Mouse (Mus musculus): ENCODE measurements at regions not wholly inside any gene's neighbourhood (a gene's known extent, or its start where the extent isn't known, plus 50 kb on each side); places are given as distances from the start of the nearest gene placed in this dataset.

GRCm38 (mm10) chr15:65347277-65347676 is 332.6 kb upstream of the Gm21961 start:
- Histone ChIP-seq H3K4me1 (ENCODE audit: control insufficient read depth, insufficient read depth, low read length) (no peaks in the 10 kb centered on the region), H3K27me3 (ENCODE audit: control insufficient read depth, insufficient read depth, low read length) (no peaks in the 10 kb centered on the region), H3K4me2 (no peak overlapping the region), H3K27ac (ENCODE audit: low read depth, low read length) (no peak overlapping the region), H3K9ac (ENCODE audit: low read depth, low read length) (no peak overlapping the region), H3K9me3 (replicated peaks; ENCODE audit: control insufficient read depth, low read length) (no peaks in the 10 kb centered on the region), H3K36me3 (ENCODE audit: control insufficient read depth, insufficient read depth, low read length) (no peaks in the 10 kb centered on the region), H3K4me3 (ENCODE audit: low read depth, low read length) (no peak overlapping the region)
- no peak for ATAC-seq (replicated peaks; ENCODE audit: insufficient number of reproducible peaks, low FRiP score, low TSS enrichment)
- 83% methylated on average over 3 of the region's 3 CpGs for WGBS (ENCODE audit: insufficient replicate concordance)

GRCm38 (mm10) chr15:65342501-65342900 is 327.8 kb upstream of the Gm21961 start:
- Histone ChIP-seq H3K4me1 (ENCODE audit: control insufficient read depth, insufficient read depth, low read length) (no peaks in the 10 kb centered on the region), H3K27me3 (ENCODE audit: control insufficient read depth, insufficient read depth, low read length) (no peaks in the 10 kb centered on the region), H3K27ac (ENCODE audit: low read depth, low read length) (no peak overlapping the region), H3K36me3 (ENCODE audit: control insufficient read depth, insufficient read depth, low read length) (no peaks in the 10 kb centered on the region), H3K9me3 (replicated peaks; ENCODE audit: control insufficient read depth, low read length) (no peaks in the 10 kb centered on the region), H3K4me2 (no peak overlapping the region), H3K4me3 (ENCODE audit: low read depth, low read length) (no peak overlapping the region), H3K9ac (ENCODE audit: low read depth, low read length) (no peak overlapping the region)
- WGBS (ENCODE audit: insufficient replicate concordance) = 71% methylated on average over 2 of the region's 2 CpGs
- no peak for ATAC-seq (replicated peaks; ENCODE audit: insufficient number of reproducible peaks, low FRiP score, low TSS enrichment)

- WGBS (ENCODE audit: insufficient replicate concordance) = 77% methylated on average over 2 of the region's 2 CpGs
- H3K27ac ChIP-seq (ENCODE audit: low read depth, low read length) = no peak overlapping the region
- no peak overlapping the region for H3K4me3 ChIP-seq (ENCODE audit: low read depth, low read length)
- no peaks in the 10 kb centered on the region for H3K27me3 ChIP-seq (ENCODE audit: control insufficient read depth, insufficient read depth, low read length)
- H3K9ac ChIP-seq (ENCODE audit: low read depth, low read length) = no peak overlapping the region
- ATAC-seq (replicated peaks; ENCODE audit: insufficient number of reproducible peaks, low FRiP score, low TSS enrichment) = no peak
- no peaks in the 10 kb centered on the region for H3K36me3 ChIP-seq (ENCODE audit: control insufficient read depth, insufficient read depth, low read length)
- H3K4me2 ChIP-seq = no peak overlapping the region
- H3K4me1 ChIP-seq (ENCODE audit: control insufficient read depth, insufficient read depth, low read length) = no peaks in the 10 kb centered on the region
- no peaks in the 10 kb centered on the region for H3K9me3 ChIP-seq (replicated peaks; ENCODE audit: control insufficient read depth, low read length)
Observed at GRCm38 (mm10) chr15:65334076-65334475, 319.4 kb upstream of the Gm21961 start.

- WGBS (ENCODE audit: insufficient replicate concordance) = 75% methylated on average over 6 of the region's 6 CpGs
- no peak overlapping the region for H3K4me2 ChIP-seq
- no peaks in the 10 kb centered on the region for H3K36me3 ChIP-seq (ENCODE audit: control insufficient read depth, insufficient read depth, low read length)
- no peak overlapping the region for H3K27ac ChIP-seq (ENCODE audit: low read depth, low read length)
- H3K9ac ChIP-seq (ENCODE audit: low read depth, low read length) = no peak overlapping the region
- H3K9me3 ChIP-seq (replicated peaks; ENCODE audit: control insufficient read depth, low read length) = no peaks in the 10 kb centered on the region
- no peak overlapping the region for H3K4me3 ChIP-seq (ENCODE audit: low read depth, low read length)
- H3K27me3 ChIP-seq (ENCODE audit: control insufficient read depth, insufficient read depth, low read length) = no peaks in the 10 kb centered on the region
- H3K4me1 ChIP-seq (ENCODE audit: control insufficient read depth, insufficient read depth, low read length) = no peaks in the 10 kb centered on the region
- no peak for ATAC-seq (replicated peaks; ENCODE audit: insufficient number of reproducible peaks, low FRiP score, low TSS enrichment)
Observed at GRCm38 (mm10) chr15:65308066-65308465, 293.4 kb upstream of the Gm21961 start.

- no peak overlapping the region for H3K9ac ChIP-seq (ENCODE audit: low read depth, low read length)
- H3K4me1 ChIP-seq (ENCODE audit: control insufficient read depth, insufficient read depth, low read length) = no peaks in the 10 kb centered on the region
- ATAC-seq (replicated peaks; ENCODE audit: insufficient number of reproducible peaks, low FRiP score, low TSS enrichment) = no peak
- H3K36me3 ChIP-seq (ENCODE audit: control insufficient read depth, insufficient read depth, low read length) = no peaks in the 10 kb centered on the region
- no peaks in the 10 kb centered on the region for H3K27me3 ChIP-seq (ENCODE audit: control insufficient read depth, insufficient read depth, low read length)
- no peak overlapping the region for H3K27ac ChIP-seq (ENCODE audit: low read depth, low read length)
- H3K4me3 ChIP-seq (ENCODE audit: low read depth, low read length) = no peak overlapping the region
- no peaks in the 10 kb centered on the region for H3K9me3 ChIP-seq (replicated peaks; ENCODE audit: control insufficient read depth, low read length)
- H3K4me2 ChIP-seq = no peak overlapping the region
Observed at GRCm38 (mm10) chr15:65258816-65259215, 244.1 kb upstream of the Gm21961 start.

GRCm38 (mm10) chr15:65222504-65222903 is 207.8 kb upstream of the Gm21961 start:
- Histone ChIP-seq H3K9me3 (replicated peaks; ENCODE audit: control insufficient read depth, low read length) (no peaks in the 10 kb centered on the region), H3K4me1 (ENCODE audit: control insufficient read depth, insufficient read depth, low read length) (no peaks in the 10 kb centered on the region), H3K9ac (ENCODE audit: low read depth, low read length) (no peak overlapping the region), H3K36me3 (ENCODE audit: control insufficient read depth, insufficient read depth, low read length) (no peaks in the 10 kb centered on the region), H3K27me3 (ENCODE audit: control insufficient read depth, insufficient read depth, low read length) (no peaks in the 10 kb centered on the region), H3K4me2 (no peak overlapping the region), H3K27ac (ENCODE audit: low read depth, low read length) (no peak overlapping the region), H3K4me3 (ENCODE audit: low read depth, low read length) (no peak overlapping the region)
- no peak for ATAC-seq (replicated peaks; ENCODE audit: insufficient number of reproducible peaks, low FRiP score, low TSS enrichment)

GRCm38 (mm10) chr15:65217908-65218307 is 203.2 kb upstream of the Gm21961 start:
- WGBS (ENCODE audit: insufficient replicate concordance) = 91% methylated on average over 2 of the region's 2 CpGs
- Histone ChIP-seq H3K27me3 (ENCODE audit: control insufficient read depth, insufficient read depth, low read length) (no peaks in the 10 kb centered on the region), H3K36me3 (ENCODE audit: control insufficient read depth, insufficient read depth, low read length) (no peaks in the 10 kb centered on the region), H3K27ac (ENCODE audit: low read depth, low read length) (no peak overlapping the region), H3K4me3 (ENCODE audit: low read depth, low read length) (no peak overlapping the region), H3K9me3 (replicated peaks; ENCODE audit: control insufficient read depth, low read length) (no peaks in the 10 kb centered on the region), H3K9ac (ENCODE audit: low read depth, low read length) (no peak overlapping the region), H3K4me1 (ENCODE audit: control insufficient read depth, insufficient read depth, low read length) (no peaks in the 10 kb centered on the region), H3K4me2 (no peak overlapping the region)
- ATAC-seq (replicated peaks; ENCODE audit: insufficient number of reproducible peaks, low FRiP score, low TSS enrichment) = no peak

GRCm38 (mm10) chr15:65196307-65196706 is 181.6 kb upstream of the Gm21961 start:
- Histone ChIP-seq H3K27me3 (ENCODE audit: control insufficient read depth, insufficient read depth, low read length) (no peaks in the 10 kb centered on the region), H3K9ac (ENCODE audit: low read depth, low read length) (no peak overlapping the region), H3K9me3 (replicated peaks; ENCODE audit: control insufficient read depth, low read length) (no peaks in the 10 kb centered on the region), H3K4me2 (no peak overlapping the region), H3K27ac (ENCODE audit: low read depth, low read length) (no peak overlapping the region), H3K4me1 (ENCODE audit: control insufficient read depth, insufficient read depth, low read length) (no peaks in the 10 kb centered on the region), H3K4me3 (ENCODE audit: low read depth, low read length) (no peak overlapping the region), H3K36me3 (ENCODE audit: control insufficient read depth, insufficient read depth, low read length) (no peaks in the 10 kb centered on the region)
- 79% methylated on average over 3 of the region's 3 CpGs for WGBS (ENCODE audit: insufficient replicate concordance)
- ATAC-seq (replicated peaks; ENCODE audit: insufficient number of reproducible peaks, low FRiP score, low TSS enrichment) = 0 out of 2 replicates have a peak, but pooled peaks have one; percentile 14

GRCm38 (mm10) chr15:65193654-65194053 is 178.9 kb upstream of the Gm21961 start:
- Histone ChIP-seq H3K4me1 (ENCODE audit: control insufficient read depth, insufficient read depth, low read length) (no peaks in the 10 kb centered on the region), H3K4me2 (no peak overlapping the region), H3K36me3 (ENCODE audit: control insufficient read depth, insufficient read depth, low read length) (no peaks in the 10 kb centered on the region), H3K9ac (ENCODE audit: low read depth, low read length) (no peak overlapping the region), H3K4me3 (ENCODE audit: low read depth, low read length) (no peak overlapping the region), H3K9me3 (replicated peaks; ENCODE audit: control insufficient read depth, low read length) (no peaks in the 10 kb centered on the region), H3K27ac (ENCODE audit: low read depth, low read length) (no peak overlapping the region), H3K27me3 (ENCODE audit: control insufficient read depth, insufficient read depth, low read length) (no peaks in the 10 kb centered on the region)
- WGBS (ENCODE audit: insufficient replicate concordance) = 93% methylated on average over 1 of the region's 1 CpGs
- no peak for ATAC-seq (replicated peaks; ENCODE audit: insufficient number of reproducible peaks, low FRiP score, low TSS enrichment)

All from heart, embryonic 11.5 days (tissue).